Mouse (Mus musculus) kidney, adult 18-20 months (tissue): ENCODE data around the gene Syt1.

Source experiments
- DNase-seq: peaks from one replicate; pipeline ENCODE4 v3.0.0; 2021

Gene Syt1

GRCm38 (mm10) chr10:108569568-108570139 lies 441.1 kb downstream of the Syt1 start:
- DNase-seq, result no peak

DNA sequence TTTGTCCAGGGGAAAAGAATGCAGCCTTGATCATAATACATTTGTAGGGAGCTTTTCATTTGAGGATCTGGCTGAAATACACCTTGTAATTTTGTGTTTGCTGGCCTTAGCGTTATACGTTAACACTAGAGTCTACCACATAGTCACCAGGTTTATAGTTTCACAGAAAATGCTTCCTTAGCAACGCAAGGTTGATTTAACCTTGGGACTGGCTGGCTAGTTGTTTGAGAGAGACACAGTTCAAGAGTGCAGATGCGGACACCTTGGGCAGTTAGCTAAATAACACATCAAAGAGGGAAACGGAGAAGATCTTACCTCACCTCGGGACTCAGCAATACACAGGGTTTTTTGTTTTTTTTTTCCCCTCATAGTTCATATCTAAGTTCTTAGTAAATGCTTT lies 441.9 kb downstream of the Syt1 start:
- no peak for DNase-seq

DNA sequence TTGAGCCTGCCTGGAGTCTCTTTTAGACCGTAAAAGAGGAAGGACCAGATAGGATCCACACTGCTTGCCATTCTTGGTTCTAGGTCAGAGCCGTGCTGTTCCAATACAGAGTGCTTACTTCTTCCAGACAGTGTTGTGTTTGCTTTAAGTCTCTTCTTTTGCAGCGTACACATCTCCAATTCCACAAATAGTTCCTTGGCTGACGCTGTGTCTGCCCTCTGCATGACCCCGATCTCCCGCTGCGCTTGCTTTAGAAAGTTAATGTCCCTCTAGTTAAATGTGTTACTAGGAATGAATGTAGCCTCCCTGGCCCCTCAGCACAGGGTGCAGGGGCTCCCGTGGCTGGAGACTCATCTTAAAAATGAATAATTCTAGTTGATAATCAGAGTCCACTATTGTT lies 442.6 kb downstream of the Syt1 start:
- DNase-seq, result peak; percentile 76

DNA sequence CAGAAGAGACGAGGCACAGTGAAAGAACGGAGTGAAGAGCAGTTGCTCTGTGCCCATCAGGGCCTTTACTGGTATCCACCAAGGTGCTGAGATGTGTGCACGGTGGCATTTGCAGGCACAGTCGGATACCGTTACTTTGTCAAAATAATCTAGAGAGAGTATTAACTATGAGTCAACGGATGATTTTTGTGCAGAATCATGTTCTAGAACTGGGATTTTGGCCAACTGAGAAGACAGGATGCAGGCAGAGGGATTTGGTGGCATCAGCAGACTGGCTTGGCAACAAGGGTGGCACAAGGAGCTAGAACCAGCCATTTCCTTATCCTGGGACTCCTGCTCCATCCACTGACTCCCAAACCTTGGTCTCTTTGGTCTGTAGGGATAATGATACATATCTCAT lies 443.3 kb downstream of the Syt1 start:
- no peak for DNase-seq

DNA sequence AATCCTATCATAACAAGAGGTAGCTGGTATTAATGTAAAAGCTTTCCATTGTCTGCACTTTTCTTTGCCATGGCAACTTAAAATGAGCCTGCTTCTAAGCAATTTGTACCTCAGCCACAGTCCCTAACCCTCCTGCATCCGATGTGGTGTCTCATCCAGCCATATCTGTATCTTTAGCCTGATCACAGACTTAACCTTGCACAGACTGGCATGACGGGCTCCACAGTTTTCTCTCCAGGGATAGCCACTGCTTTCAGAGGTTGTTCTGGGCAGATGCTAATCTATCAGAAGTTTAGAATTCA lies 451.2 kb downstream of the Syt1 start:
- no peak for DNase-seq

DNA sequence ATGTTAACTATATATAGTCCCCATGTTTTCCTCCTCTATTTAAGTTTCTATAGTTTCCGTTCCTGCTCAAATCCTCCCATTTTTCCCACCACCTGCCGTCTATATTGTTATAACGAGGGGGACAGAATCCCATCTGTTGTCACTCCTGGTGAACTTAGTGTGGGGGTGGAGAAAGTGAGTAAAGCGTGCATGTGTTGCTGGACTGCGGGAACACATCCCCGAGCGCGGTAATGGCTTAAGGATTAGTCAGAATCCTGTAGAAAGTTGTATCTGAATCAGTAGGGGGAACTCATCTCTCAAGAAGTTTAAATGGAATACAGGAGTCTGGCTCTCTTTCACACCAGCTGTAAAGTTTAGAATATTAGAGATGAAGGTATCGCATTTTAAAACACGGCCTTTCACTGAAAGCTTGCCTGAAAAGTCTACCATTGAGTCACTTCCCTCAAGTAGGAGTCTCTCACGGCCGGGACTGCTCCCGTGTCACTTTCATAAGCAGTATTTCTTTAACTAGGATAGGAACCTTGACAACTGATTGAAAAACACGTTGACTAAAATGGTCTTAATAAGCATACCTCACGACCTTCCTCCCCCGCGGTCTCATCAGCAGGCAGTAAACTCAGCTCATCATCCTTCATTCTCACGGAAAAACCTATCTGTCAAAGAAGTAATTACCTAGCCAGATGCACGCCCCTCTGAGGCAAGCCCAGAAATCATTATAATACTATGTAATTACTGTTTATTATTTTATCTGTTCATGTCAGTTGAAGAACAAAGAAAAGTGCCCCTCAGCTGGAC lies 451.8 kb downstream of the Syt1 start:
- no peak for DNase-seq

- DNase-seq, result no peak
Observed at GRCm38 (mm10) chr10:108552544-108552943, 458.2 kb downstream of the Syt1 start.

DNA sequence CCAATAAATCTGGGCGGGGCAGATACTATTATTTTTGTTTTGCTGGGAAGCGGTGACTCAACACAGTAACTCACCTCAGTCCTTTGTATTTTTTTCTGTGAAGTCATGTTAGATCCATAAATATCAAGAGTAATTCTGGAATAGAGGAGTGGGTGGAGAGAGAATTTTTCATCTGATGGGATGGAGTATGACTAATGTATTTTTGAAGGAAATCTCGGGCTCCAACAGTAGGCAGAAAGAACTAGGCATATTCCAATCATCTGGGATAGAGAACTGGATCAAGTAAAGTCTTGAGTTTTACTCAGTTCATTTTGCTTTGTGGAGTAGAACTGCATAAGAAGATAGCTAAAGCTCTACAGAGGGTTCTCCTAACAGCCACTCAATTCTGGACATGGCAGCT lies 465.1 kb downstream of the Syt1 start:
- DNase-seq, result no peak

GRCm38 (mm10) chr10:108541555-108541954 lies 469.2 kb downstream of the Syt1 start:
- no peak for DNase-seq

DNA sequence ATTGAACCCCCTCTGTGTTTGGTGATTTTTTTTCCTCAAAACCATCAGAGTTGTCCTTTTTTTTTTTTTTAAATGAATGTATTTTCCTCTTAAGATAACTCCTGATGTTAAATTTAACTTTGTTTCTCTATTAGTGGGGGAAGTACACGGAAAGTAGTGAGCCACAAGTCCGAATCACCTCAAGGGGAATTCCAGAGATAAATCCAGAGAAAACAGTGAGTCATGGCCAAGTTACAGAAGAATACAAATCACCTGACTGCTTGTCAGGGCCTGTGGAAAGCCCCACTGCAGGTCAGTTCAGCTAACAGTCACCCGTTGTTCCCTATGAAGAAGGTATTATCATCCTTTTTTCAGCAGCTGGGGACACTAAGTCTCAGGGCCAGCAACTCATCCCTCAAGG lies 472.2 kb downstream of the Syt1 start:
- no peak for DNase-seq

- DNase-seq, result peak; percentile 67
Observed at GRCm38 (mm10) chr10:108537641-108538040, 473.1 kb downstream of the Syt1 start.

DNA sequence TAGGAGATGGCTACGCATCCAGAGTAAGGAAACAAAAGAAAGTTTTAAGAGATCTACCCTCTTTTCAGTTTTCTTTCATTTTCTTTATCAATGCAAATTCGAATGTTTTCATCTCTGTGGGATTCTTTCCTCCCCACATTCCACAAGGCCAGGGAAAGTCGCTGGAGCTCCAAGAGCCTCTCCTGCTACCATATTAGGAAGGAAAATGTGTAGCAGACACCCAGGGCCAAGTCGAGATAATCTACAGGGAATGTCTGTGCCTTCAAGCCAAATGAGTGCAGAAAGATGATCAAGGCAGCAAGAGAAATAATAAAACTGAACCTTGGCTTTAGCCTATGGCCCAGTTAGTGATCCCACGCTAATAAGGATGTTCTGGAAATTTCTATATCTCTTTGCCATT lies 474.9 kb downstream of the Syt1 start:
- no peak for DNase-seq

DNA sequence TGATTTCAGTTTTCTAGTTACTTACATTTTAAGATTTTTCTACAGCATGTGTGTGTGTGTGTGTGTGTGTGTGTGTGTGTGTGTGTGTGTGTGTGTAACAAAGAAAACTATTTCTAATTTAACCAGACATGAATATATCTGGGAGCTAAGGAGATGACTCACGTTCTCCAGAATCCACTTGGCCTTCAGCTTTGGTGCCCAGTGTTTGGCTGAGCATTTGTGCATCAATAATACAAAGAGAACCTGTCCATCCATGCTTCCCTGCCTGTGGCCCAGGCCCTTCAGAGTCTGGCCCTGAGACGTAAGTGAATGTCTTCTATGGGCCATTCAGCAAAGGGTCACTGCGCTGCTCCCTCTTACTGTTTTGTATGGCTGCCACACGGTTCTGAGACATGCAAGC lies 476.7 kb downstream of the Syt1 start:
- no peak for DNase-seq

DNA sequence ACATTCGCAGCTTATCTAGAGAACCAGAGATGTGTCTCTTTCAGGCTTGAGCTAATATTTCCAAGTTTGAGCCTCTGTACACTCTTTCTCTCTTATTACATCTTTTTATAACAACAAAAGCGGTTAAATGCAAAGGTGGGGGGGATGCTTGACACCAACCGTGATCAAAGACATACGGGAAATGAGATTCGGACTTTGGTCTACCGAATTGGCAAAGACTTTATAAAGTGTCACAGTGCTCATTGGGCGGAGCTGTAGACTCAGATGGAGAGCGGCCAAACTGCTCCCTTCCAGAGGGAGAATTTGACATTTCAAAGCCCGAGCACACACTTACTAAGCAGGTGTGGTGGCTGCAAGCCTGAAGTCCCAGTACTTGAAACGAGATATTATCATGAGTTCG lies 477.9 kb downstream of the Syt1 start:
- DNase-seq, result no peak

- no peak for DNase-seq
Observed at GRCm38 (mm10) chr10:108532283-108532682, 478.5 kb downstream of the Syt1 start.

DNA sequence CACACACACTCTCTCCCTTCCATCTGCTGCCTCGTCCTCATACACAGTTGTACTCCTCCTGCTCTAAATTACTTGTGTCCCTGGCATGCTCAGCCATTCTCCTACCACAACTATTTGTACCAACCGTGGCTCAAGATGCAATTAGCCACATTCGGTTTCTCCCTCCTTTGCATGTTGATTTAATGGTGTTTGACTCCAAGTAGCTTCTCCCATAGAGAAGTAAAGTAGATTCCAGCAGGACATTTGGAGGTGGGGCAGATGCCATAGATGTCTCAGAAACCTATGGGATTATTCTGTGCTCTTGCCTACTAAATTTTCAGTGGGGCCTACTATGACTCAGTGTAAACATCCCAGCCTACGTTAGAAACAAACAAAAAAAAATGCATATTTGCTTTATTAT lies 479.1 kb downstream of the Syt1 start:
- no peak for DNase-seq

GRCm38 (mm10) chr10:108531111-108531510 lies 479.7 kb downstream of the Syt1 start:
- DNase-seq, result no peak

DNA sequence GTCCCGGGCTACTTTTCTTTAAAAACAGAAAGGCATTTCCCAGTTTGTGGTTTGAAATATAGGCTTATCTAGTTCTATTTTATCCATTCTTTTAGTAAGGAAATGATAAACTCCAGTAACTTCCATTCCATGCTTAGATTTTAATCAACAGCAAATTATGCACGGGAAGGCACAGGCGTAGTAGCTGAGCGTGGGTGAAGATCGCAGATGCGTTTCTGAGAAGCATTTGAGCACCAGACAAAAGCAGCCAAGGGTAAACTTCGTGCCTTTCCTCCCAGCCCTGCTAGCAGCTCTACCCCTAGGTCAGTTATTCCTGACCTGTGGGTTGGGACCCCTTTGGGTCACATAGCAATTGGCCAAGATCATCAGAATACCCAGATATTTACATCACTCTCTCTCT lies 482.4 kb downstream of the Syt1 start:
- DNase-seq, result no peak

DNA sequence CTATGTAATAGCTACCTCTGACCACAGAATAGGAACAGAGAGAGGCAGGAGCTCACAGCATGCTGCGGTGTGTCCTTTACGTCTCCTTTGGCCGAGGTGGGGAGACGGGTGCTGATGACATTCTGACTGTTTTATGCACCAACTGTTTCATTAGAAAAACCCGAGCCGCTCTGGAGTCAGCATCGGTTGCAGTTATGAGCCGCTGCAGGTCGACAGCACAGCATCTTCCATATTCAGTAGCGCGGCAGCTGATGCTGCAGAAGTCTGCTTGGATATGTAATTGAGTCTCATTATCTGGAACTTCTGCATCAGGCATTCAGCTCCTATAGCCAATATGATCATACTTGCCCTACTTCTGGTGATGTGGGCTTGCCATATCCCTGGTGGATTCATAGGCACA lies 485.3 kb downstream of the Syt1 start:
- no peak for DNase-seq

- DNase-seq, result no peak
Observed at GRCm38 (mm10) chr10:108524306-108525029, 486.3 kb downstream of the Syt1 start.

DNA sequence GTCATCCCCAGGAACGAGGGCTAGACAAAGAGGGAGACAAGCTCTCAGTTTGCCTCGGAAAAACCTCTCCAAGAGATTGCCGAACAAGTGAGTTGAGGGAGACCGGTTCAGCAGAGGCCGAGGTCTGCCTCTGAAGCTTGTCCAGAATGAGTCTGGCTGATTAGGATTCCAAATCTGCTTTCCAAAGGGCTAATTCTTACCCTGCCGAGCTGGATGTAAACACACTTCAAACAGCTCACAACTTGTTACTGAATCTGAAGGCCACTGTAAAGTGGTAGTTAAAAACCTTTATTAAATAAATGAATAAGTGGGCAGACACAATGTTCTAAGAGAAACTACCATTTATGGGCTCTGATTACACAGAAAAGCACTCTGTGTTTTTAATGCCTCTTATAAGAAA lies 491.6 kb downstream of the Syt1 start:
- DNase-seq, result no peak

- DNase-seq, result no peak
Observed at GRCm38 (mm10) chr10:108517076-108517475, 493.7 kb downstream of the Syt1 start.

DNA sequence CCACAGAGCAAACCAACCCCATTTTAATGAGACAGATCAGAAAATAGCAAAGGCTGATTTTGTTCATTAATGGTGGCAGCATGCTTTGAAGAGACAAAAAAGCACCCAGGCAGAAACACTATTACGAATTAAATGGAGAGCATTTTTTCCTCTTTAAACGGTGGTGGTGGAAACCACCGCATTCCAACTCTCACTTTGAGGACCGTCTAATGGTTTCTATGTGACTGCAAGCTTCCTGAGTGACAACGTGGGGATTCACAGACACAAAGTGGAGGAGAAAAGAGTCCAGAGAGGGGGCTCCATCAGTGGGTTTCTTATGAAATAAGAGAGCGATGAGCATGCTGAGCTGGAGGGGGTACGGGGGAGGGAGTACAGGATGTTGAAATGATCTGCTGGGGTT lies 496.1 kb downstream of the Syt1 start:
- DNase-seq, result no peak

- DNase-seq, result no peak
Observed at GRCm38 (mm10) chr10:108509579-108509978, 501.2 kb downstream of the Syt1 start.

GRCm38 (mm10) chr10:108506917-108507316 lies 503.9 kb downstream of the Syt1 start:
- DNase-seq, result no peak
